Mouse (Mus musculus) liver, embryonic 16.5 days (tissue): ENCODE results near the gene Fry. TPM values are rescaled to one million over a fixed set of nuclear protein-coding genes. Genes with fewer than 3 reads are reported as not detected.

ENCODE experiments used
- ATAC-seq: fragments of 200-750 bp; cut with Nextera tagmentation; 2 replicates; pipeline ENCODE4 v1.8.0; 2017; ENCODE audit warnings: low read depth, mild to moderate bottlenecking, moderate number of reproducible peaks, moderate library complexity
- H3K27ac ChIP-seq: fragments of 300-500 bp; sonication (generic); 2 replicates; pipeline ENCODE4 v1.5.1; 2014; ENCODE audit warnings: mild to moderate bottlenecking, low read length
- H3K27me3 ChIP-seq: fragments of 300-500 bp; sonication (generic); 2 replicates; pipeline ENCODE4 v1.6.1; 2014; ENCODE audit warnings: low read depth, low read length, mixed read lengths; ENCODE audit not compliant: control insufficient read depth, insufficient read depth
- H3K36me3 ChIP-seq: fragments of 300-500 bp; sonication (generic); 2 replicates; pipeline ENCODE4 v1.6.1; 2014; ENCODE audit warnings: mild to moderate bottlenecking; ENCODE audit not compliant: control insufficient read depth, insufficient read depth
- H3K4me1 ChIP-seq: fragments of 300-500 bp; sonication (generic); 2 replicates; pipeline ENCODE4 v1.6.1; 2014; ENCODE audit warnings: low read depth, low read length, mixed read lengths; ENCODE audit not compliant: control insufficient read depth
- H3K4me2 ChIP-seq: fragments of 300-500 bp; sonication (generic); 2 replicates; pipeline ENCODE4 v1.6.1; 2014; ENCODE audit warnings: low read depth, low read length, mixed read lengths
- H3K4me3 ChIP-seq: fragments of 300-500 bp; sonication (generic); 2 replicates; pipeline ENCODE4 v1.5.1; 2014; ENCODE audit warnings: low read depth, mild to moderate bottlenecking, low read length
- H3K9ac ChIP-seq: fragments of 300-500 bp; sonication (generic); 2 replicates; pipeline ENCODE4 v1.6.1; 2014; ENCODE audit warnings: low read depth, low read length
- H3K9me3 ChIP-seq: fragments of 300-500 bp; sonication (generic); replicated peaks from 2 replicates; pipeline ENCODE4 v1.6.1; 2016; ENCODE audit warnings: low read length; ENCODE audit not compliant: control insufficient read depth
- WGBS: fragments of 180-500 bp; shearing (Covaris S2); extraction: QIAGEN DNeasy Blood & Tissue Kit; methylation state at CpG from one replicate; pipeline ENCODE4 v1.1.7; 2014; ENCODE audit not compliant: insufficient replicate concordance; 5-methylcytosine and 5-hydroxymethylcytosine counted together
- polyA plus RNA-seq: library from polyadenylated mRNA; unstranded; fragments of >200 nt; fragmentation: Nextera tagmentation; extraction: Ambion mirVana; gene quantifications from 2 replicates; pipeline ENCODE4 v1.2.1, GENCODE M21; 2015

Fry gene
- polyA plus RNA-seq, 1 experiment from 2014 or later, result 2.7 TPM

DNA sequence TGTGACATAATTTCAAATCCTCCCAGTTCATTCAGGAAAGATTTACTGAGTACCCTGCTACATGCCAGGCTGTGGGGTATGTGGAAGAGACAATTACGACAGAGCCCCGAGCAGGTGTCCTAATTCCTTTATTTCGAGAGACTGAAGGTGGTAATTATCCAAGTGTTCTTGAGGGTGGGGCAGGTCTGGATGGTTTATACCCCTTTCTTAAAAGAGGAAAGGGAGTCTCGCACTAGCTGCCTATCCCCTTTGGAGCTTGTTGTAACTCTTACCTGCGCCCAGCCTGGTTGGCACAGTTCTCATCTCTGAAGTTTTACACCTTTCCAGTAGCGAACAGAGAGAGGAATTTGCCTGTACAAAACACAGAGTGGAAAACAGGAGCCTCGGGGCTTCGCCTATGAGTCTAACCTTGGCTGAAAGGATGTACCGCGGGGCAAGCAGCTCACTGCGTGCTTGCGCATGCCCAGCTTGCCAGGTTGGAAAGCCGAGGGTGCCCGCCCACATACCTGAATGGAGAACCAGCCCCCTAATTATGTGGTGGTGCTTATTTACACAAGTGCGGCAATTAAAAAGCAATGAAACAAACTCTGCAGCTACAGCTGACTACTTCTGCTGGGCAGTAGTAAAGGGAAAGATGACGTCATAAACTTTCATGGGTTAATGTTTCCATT lies 143.7 kb downstream of the Fry start:
- H3K27ac ChIP-seq, result no peak overlapping the region
- 0 out of 2 replicates have a peak, but pooled peaks cover 3% of the 10 kb centered on the region for H3K27me3 ChIP-seq
- 67% methylated on average over 16 of the region's 16 CpGs for WGBS
- H3K4me2 ChIP-seq, result no peak overlapping the region
- no peak overlapping the region for H3K4me3 ChIP-seq
- H3K9ac ChIP-seq, result no peak overlapping the region
- no peak for ATAC-seq
- no peaks in the 10 kb centered on the region; the same call in 1 of the 2 replicates for H3K4me1 ChIP-seq
- H3K9me3 ChIP-seq, result no peaks in the 10 kb centered on the region
- H3K36me3 ChIP-seq, result no peaks in the 10 kb centered on the region

DNA sequence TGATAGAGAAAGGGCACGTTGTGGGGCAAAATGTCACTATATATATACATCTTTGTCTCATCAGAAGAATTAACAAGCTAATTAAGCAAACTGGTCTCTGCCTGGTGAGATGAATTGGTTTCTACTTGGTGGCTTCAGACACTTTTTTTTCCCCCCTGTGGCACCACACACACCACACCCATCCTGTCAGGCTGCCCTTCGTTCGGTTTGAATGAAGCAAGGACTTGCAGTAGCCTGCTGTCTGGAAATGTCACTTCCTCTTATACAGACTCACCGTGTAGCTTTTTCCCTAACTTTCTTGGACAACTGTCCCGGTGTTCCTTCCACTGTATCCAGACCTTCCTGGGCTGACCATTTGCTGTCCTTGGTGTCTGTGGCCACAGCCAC lies 144.3 kb downstream of the Fry start:
- no peaks in the 10 kb centered on the region for H3K9me3 ChIP-seq
- no peaks in the 10 kb centered on the region; the same call in 1 of the 2 replicates for H3K4me1 ChIP-seq
- no peak overlapping the region for H3K4me3 ChIP-seq
- H3K4me2 ChIP-seq, result no peak overlapping the region
- WGBS, result 22% methylated on average over 5 of the region's 5 CpGs
- no peak overlapping the region for H3K27ac ChIP-seq
- H3K36me3 ChIP-seq, result no peaks in the 10 kb centered on the region
- H3K27me3 ChIP-seq, result 0 out of 2 replicates have a peak, but pooled peaks cover 3% of the 10 kb centered on the region
- ATAC-seq, result 0 out of 2 replicates have a peak, but pooled peaks have one; percentile 24
- no peak overlapping the region for H3K9ac ChIP-seq

DNA sequence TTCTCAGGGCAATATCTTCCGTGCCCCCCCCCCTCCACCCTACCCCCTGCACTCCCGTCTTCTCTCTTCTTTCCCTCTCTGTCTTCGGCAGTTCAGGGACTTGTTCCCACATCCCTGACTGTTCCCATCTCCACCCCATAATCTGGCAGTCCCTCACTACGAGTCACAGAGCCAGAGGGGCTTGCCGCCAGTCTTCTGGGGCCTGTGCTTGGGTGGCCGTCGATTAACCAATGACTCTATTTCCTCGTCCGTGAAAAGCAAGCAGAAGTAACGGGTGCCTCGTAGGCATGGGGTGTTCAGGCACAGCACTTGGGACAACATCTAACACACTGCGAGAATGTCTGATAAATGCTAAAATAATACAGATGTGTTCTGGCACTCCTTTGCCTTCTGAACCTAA lies 144.7 kb downstream of the Fry start:
- no peak overlapping the region for H3K27ac ChIP-seq
- 51% methylated on average over 12 of the region's 12 CpGs for WGBS
- no peak for ATAC-seq
- no peak overlapping the region for H3K4me3 ChIP-seq
- H3K4me1 ChIP-seq, result no peaks in the 10 kb centered on the region; the same call in 1 of the 2 replicates
- 0 out of 2 replicates have a peak, but pooled peaks cover 3% of the 10 kb centered on the region for H3K27me3 ChIP-seq
- no peak overlapping the region for H3K9ac ChIP-seq
- H3K9me3 ChIP-seq, result no peaks in the 10 kb centered on the region
- no peak overlapping the region for H3K4me2 ChIP-seq
- no peaks in the 10 kb centered on the region for H3K36me3 ChIP-seq

DNA sequence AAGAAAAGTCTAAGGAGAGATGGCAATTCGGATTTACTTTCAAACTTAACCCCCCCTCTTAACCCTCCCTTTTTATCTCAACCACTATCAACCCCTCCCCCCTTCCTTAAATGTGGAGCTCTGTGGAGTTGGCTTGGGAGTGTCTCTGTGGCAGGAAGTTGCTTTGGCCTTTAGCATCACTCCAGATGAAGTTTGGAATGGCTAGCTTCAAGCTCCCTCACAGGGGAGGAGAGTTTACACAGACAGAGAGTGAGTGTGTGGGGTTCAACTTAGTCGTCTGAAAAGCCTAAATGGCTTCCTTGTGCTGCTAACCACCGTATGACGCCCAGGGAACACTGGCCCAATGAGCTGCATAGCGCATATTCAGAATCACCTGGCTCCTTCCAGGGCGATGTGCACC lies 145.2 kb downstream of the Fry start:
- no peaks in the 10 kb centered on the region for H3K36me3 ChIP-seq
- 63% methylated on average over 6 of the region's 6 CpGs for WGBS
- 0 out of 2 replicates have a peak, but pooled peaks cover 3% of the 10 kb centered on the region for H3K27me3 ChIP-seq
- ATAC-seq, result no peak
- H3K9me3 ChIP-seq, result no peaks in the 10 kb centered on the region
- H3K4me2 ChIP-seq, result no peak overlapping the region
- H3K27ac ChIP-seq, result no peak overlapping the region
- no peaks in the 10 kb centered on the region; the same call in 1 of the 2 replicates for H3K4me1 ChIP-seq
- H3K4me3 ChIP-seq, result no peak overlapping the region
- no peak overlapping the region for H3K9ac ChIP-seq

DNA sequence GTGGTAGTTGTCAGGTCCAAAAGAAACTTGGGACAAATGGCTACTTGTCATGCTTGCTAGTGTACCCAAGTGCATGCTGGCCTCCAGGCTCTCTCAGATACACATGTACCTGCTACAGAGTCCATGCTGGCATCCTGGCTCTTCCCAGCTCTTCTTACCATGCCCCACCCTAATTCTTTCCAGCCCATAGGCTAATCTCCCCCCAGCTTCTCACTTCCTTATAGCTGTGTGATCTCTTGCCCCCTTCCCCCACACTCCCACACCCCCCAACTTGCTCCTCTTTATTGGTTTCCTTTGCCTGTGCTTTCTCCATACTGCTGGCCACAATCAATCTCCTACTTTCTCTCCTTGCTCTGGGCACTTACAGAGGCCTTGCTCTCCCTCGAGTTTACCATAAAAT lies 146.6 kb downstream of the Fry start:
- no peak overlapping the region for H3K9ac ChIP-seq
- whole genome bisulfite sequencing, result 47% methylated on average over 1 of the region's 1 CpGs
- ATAC-seq, result no peak
- H3K4me2 ChIP-seq, result no peak overlapping the region
- H3K27ac ChIP-seq, result no peak overlapping the region
- H3K27me3 ChIP-seq, result no peaks in the 10 kb centered on the region
- no peak overlapping the region for H3K4me3 ChIP-seq
- no peaks in the 10 kb centered on the region for H3K9me3 ChIP-seq
- no peaks in the 10 kb centered on the region for H3K36me3 ChIP-seq
- no peaks in the 10 kb centered on the region for H3K4me1 ChIP-seq

DNA sequence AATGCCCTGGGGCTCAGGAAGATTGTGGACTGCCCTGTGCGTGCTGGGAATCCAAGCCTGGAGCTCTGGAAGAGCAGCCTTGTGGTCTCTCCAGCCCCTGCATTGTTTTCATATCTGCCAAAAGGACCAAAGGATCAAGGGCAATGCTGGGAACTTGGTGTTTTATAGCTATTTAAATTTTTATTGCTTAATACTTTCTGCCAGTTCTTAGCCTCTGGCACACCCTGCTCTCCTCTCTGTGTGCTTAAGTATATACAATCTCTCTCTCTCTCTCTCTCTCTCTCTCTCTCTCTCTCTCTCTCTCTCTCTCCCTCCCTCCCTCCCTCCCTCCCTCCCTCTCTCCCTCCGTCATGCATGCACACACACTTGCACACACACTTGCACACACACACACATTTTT lies 147.5 kb downstream of the Fry start:
- no peaks in the 10 kb centered on the region for H3K4me1 ChIP-seq
- WGBS, result 53% methylated on average over 2 of the region's 2 CpGs

DNA sequence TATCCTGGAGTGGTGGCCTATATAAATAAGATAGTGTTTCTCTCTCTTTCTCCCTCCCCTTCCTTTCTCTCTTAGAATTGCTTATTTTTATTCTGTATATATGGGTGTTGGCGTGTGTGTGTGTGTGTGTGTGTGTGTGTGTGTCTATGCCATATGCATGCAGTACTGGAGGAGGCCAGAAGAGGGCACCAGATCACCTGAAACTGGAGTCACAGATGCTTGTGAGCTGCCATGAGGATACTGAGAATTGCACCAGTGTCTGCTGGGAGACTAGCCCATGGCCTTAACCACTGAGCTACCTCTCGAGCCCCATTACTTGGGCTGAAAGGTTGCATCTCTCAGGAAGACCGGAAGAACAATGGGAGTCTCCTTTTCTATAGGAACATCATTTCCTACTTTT lies 149.8 kb downstream of the Fry start:
- Histone ChIP-seq H3K4me2 (no peak overlapping the region), H3K27me3 (no peaks in the 10 kb centered on the region), H3K4me1 (no peaks in the 10 kb centered on the region), H3K36me3 (no peaks in the 10 kb centered on the region), H3K27ac (no peak overlapping the region), H3K9ac (no peak overlapping the region), H3K4me3 (no peak overlapping the region), H3K9me3 (no peaks in the 10 kb centered on the region)
- WGBS, result 74% methylated on average over 3 of the region's 3 CpGs
- ATAC-seq, result no peak

More for the DNA sequence above, 147.5 kb downstream of the Fry start:
- Histone ChIP-seq H3K27ac (no peak overlapping the region), H3K36me3 (no peaks in the 10 kb centered on the region), H3K9me3 (no peaks in the 10 kb centered on the region), H3K27me3 (no peaks in the 10 kb centered on the region), H3K4me2 (no peak overlapping the region), H3K4me3 (no peak overlapping the region), H3K9ac (no peak overlapping the region)
- ATAC-seq, result no peak

DNA sequence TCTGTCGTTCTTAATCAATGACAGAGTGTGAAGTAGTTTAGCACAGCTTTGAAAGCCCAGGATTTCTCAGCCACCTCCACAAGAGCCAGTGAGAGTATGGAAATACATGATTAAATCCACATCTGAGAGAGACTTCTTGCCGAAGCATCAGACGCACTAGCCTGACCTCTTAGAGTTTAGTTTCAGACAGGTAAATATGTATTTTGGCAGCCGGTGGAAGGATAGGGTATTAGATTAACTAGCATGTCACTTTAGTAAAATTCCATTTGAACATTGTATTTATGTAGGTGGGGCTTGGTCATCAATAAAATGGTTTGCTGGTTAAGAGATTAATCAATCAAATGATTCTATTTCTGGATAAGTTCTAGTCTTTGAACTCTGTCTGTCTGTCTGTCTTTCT lies 152.0 kb downstream of the Fry start:
- peak; percentile 64 for ATAC-seq
- no peaks in the 10 kb centered on the region for H3K4me1 ChIP-seq
- no peak overlapping the region for H3K4me3 ChIP-seq
- WGBS, result 64% methylated on average over 4 of the region's 4 CpGs
- H3K36me3 ChIP-seq, result no peaks in the 10 kb centered on the region
- H3K9me3 ChIP-seq, result no peaks in the 10 kb centered on the region
- H3K4me2 ChIP-seq, result no peak overlapping the region
- no peak overlapping the region for H3K9ac ChIP-seq
- no peak overlapping the region for H3K27ac ChIP-seq
- no peaks in the 10 kb centered on the region for H3K27me3 ChIP-seq

DNA sequence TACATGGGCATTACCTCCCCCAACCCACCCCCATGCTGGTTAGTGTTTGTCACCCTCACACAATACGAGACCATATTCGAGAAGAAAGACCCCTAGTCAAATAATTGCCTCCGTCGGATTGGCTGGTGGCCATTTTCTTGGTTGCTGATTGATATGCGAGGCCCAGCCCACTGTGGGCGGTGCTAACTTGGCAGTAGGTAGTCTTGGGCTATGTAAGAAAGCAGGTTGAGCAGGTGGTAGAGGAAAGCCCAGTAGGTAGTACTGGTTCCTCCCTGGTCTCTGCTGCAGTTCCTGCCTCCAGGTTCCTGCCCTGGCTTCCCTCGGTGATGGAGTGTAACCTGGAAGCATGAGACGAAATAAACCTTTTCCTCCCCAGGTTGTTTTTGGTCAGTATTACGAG lies 153.7 kb downstream of the Fry start:
- WGBS, result 73% methylated on average over 9 of the region's 9 CpGs
- H3K9ac ChIP-seq, result no peak overlapping the region
- H3K27ac ChIP-seq, result no peak overlapping the region
- no peaks in the 10 kb centered on the region for H3K9me3 ChIP-seq
- H3K4me2 ChIP-seq, result no peak overlapping the region
- H3K4me1 ChIP-seq, result no peaks in the 10 kb centered on the region
- H3K27me3 ChIP-seq, result no peaks in the 10 kb centered on the region
- H3K4me3 ChIP-seq, result no peak overlapping the region
- no peaks in the 10 kb centered on the region for H3K36me3 ChIP-seq
- ATAC-seq, result no peak
